Mouse (Mus musculus) stomach, postnatal 0 days (tissue): ENCODE measurements around the gene Zbtb24.

Source experiments
- CTCF ChIP-seq: IDR thresholded peaks from 2 replicates; pipeline ENCODE4 v1.5.1; 2016; ENCODE audit warnings: antibody characterized with exemption, low read depth, mild to moderate bottlenecking, moderate library complexity
- EP300 ChIP-seq: optimal IDR thresholded peaks from 2 replicates; pipeline ENCODE3; 2016; ENCODE audit warnings: antibody characterized with exemption

- TF ChIP-seq CTCF (no peak), EP300 (no peak)
These were observed 23.7 kb downstream of the Zbtb24 start for GRCm38 (mm10) chr10:41473782-41474468.
